Mouse (Mus musculus): Measurements from ENCODE around the gene Inpp5k.
A peak's percentile ranks its signal among the peaks of the same experiment; 100 is the strongest.
"Not testable (repeated sequence)": the region's sequence is repeated elsewhere in the genome, so short reads cannot be mapped to it uniquely, and the experiment has no call there.

The Inpp5k gene

DNA sequence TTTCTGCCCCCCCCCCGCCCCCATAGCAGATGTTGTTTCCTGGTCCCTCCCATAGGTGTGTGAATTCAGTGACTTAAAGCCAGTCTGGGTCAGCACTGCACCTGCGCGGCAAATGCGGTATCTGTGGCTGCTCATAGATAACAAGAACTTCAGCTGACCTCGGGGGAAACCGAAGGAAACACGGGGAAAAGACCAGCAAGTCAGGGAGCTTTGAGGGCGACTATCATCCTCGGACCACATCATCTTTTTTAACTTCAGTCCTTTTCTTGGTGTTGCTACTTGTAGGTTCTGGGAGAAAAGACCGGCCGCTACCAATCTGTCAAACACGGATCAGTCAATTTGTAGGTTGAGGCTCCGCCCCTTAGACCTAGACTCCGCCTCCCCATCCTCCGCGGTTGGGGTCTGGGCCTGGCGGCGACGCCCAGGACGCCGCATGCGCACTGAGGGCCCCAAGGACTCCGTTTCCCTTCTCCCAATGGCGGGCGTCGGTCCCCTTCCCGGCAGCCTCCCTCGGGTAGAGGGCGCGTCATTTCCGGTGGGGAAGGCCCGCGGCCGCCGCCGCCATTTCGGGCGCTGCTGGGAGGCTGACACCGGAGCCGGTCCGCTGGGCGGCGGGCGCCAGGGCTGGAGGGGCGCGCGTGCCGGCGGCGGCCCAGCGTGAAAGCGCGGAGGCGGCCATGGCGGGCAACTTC, 48.1 kb downstream of the Inpp5k start, which contains the start of gene Crk:
Crk (plus strand) TSS at position 513 of the 692 bp plus-strand sequence.
- DNase-seq (ENCODE audit: low read depth, low spot score): peak; percentile 97

DNA sequence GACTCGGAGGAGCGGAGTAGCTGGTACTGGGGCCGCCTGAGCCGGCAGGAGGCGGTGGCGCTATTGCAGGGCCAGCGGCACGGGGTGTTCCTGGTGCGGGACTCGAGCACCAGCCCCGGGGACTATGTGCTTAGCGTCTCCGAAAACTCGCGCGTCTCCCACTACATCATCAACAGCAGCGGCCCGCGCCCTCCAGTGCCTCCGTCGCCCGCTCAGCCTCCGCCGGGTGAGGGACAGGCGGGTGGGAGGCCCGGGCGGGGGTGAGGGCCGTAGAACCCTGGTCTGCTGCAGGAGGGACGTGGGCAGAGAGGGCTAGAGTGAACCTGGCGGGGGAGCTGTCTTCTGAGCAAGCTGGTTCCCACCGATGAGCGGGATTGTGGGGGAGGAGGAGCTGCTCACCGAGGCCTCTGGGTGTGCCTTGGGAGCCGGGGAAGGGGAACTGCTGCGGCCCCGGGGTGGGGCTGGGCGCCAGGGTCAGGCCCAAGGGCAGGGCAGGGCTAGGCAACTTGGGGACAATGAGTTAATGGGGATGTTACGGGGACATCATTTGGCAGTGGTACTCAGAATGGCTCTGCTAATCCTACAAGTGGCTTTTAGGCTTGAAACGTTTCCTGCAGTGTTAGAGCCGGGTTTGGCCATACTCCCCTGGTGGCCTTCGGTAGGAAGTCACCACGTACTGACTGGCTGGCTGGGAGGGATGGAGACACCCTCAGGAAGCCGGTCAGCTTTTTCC, 48.8 kb downstream of the Inpp5k start:
- peak; percentile 53 for DNase-seq (ENCODE audit: low read depth, low spot score)

DNA sequence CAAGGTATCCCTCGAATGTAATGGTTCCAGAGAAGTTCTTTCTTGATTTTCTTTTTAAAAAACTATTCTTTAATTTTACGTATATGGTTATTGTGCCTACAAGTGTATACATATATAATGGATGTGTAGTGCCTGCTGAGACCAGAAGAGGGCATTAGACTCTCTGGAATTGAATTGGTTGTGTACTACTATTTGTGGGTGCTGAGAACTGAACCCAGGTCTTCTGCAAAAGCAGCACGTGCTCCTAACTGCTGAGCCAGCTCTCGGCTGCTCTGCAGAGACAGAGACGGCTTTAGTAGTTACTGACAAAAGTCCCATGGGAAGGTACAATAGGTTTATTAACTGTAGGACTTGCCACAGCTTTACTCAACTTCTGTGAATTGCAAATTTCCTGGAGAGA, 53.7 kb downstream of the Inpp5k start:
- no peak for DNase-seq (ENCODE audit: low read depth, low spot score)

DNA sequence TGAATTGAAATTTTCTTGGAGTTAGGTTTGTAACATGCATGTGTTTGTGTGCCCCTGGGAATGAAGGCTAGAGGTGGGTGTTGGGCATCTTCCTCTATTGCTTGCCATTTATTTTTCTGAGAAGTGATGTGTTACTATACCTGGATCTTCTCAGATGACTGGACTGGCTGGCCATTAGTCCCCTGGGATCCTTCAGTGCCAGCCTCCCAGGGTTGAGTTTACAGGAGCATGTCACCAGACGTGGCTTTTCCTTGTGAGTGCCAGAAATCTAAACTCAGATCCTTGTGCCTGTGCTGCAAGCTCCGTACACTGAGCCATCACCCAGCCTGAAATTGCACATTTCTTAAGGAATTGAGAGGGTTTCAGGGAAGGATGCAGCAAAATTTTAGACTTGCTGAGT, 54.2 kb downstream of the Inpp5k start:
- DNase-seq (ENCODE audit: low read depth, low spot score): no peak

DNA sequence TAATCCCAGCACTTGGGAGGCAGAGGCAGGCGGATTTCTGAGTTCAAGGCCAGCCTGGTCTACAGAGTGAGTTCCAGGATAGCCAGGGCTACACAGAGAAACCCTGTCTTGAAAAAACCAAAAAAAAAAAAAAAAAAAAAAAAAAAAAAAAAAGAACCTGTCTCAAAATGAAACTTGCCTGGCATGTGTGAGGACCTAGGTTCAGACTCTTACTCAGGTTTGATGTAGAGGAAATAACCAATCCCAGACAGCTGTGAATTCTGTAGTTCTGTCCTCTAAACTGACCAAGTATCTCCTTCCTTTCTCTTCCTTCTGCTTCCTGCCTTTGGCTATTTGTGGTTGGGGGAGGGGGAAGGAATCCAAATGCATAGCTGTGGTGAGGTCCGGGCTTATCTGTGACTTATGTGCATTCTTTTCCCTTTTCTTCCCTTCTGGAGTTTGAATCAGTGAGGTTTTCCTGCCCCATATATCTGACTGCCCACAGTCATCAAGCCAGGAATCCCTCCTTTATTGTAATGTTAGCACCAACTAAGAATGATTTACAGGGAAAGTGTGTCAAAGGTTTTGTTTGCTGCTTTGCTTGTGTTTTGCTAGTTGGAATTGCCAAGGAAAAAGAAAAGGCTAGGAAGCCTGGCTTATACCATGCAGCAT, 56.7 kb downstream of the Inpp5k start:
- no peak for DNase-seq (ENCODE audit: low read depth, low spot score)

DNA sequence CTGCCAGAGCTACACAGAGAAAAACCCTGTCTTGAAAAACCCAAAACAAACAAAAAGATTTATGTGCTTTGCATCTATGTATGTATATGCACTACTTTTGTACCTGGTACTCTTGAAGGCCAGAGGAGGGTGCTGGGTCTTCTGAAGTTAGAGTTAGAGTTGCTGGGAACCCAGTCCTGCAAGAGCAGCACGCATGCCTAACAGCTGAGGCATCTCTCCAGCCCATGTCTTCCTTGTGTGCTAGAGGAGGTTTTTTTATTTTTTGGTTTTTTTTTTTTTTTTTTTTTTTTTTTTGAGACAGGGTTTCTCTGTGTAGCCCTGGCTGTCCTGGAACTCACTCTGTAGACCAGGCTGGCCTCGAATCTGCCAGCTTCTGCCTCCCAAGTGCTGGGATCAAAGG, 57.3 kb downstream of the Inpp5k start:
- no peak for DNase-seq (ENCODE audit: low read depth, low spot score)

DNA sequence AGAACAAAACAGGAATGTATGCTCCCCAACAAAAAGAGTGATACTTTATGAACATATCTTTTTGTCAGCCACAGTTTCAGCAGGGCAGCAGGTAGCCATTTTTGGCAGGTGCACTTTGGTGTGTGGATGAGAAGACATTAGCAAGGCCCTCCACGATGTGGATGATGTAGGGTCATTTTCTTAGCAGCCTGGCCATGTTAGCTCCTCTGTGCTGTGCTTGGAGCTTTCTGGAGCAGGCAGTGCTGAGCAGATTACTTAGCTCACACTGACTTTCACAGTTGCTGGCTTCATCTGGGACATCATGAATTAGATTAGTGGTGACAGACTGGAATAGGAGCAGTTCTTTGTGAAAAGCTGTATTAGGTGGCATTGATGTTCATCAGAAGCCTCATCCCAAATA, 59.2 kb downstream of the Inpp5k start:
- DNase-seq (ENCODE audit: low read depth, low spot score): no peak

DNA sequence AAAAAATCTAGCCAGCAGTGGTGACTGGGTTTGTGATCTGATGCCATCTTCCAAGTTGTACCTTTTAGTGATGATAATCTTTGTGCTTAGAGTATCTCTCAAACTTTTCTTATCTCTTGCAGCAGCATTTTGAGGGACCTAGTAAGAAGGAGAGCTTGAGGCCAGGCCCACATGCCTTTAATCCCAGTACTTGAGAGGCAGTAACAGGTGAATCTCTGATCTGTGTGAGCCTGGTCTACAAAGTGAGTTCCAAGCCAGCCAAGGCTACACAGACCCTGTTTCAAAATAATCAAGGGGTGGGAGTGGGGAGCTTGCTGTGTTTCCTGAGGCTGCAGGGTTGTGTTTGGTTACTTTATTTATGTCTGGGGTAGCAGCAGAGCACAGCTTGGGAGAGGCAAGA, 60.3 kb downstream of the Inpp5k start:
- no peak for DNase-seq (ENCODE audit: low read depth, low spot score)

DNA sequence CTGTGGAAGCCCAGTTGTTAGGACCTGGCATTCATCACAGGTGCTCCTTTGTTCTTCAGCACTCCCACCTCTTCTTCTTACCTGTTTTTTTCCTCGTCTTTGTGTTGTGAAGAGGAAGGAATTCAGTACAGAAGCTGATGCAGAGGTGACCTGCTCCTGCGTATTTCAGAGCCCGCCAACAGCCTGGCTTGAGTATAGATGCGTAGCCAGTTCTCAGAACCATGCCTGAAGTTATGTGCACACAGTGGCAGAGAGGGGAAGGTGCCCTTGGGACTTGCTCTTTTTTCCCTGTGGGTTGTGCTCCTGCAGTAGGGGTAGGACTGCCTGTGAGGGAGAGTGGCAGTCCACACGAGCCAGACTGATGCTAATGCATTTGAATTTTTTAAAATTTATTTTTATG, 62.8 kb downstream of the Inpp5k start:
- no peak for DNase-seq (ENCODE audit: low read depth, low spot score)

DNA sequence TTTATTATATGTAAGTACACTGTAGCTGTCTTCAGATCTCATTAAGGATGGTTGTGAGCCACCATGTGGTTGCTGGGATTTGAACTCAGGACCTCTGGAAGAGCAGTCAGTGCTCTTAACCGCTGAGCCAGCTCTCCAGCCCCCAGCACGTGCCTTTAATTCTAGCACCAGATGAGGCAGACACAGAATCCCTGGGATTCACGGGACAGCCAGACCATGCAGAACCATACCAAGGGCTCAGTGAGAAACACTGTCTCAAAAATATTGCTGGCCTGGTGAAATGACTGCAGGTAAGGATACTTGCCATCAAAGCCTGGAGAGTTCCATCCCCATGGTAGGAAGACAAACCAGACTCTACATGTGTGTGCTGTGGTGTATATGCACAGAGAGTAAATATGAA, 66.7 kb downstream of the Inpp5k start:
- not testable (repeated sequence) for DNase-seq (ENCODE audit: low read depth, low spot score)

All from forelimb bud, embryonic 11.5 days (tissue).